Mouse (Mus musculus): Measurements from ENCODE around the gene Hoxb7.

The Hoxb7 gene

GRCm38 (mm10) chr11:96268031-96268745, 18.2 kb upstream of the Hoxb7 start:
- DNase-seq (ENCODE audit: low spot score): no peak

GRCm38 (mm10) chr11:96269869-96270268, 16.6 kb upstream of the Hoxb7 start:
- peak; percentile 53 for DNase-seq (ENCODE audit: low spot score)

- DNase-seq (ENCODE audit: low spot score): no peak
These were observed 15.4 kb upstream of the Hoxb7 start, which contains the start of gene Hoxb9 for GRCm38 (mm10) chr11:96270996-96271540. Gene Hoxb9, plus strand, starts transcription at chr11:96271457.

GRCm38 (mm10) chr11:96271541-96272011, 14.8 kb upstream of the Hoxb7 start:
- DNase-seq (ENCODE audit: low spot score): peak; percentile 75

- no peak for DNase-seq (ENCODE audit: low spot score)
These were observed 14.2 kb upstream of the Hoxb7 start for GRCm38 (mm10) chr11:96272024-96272921.

- no peak for DNase-seq (ENCODE audit: low spot score)
These were observed 12.0 kb upstream of the Hoxb7 start for GRCm38 (mm10) chr11:96274428-96274827.

- DNase-seq (ENCODE audit: low spot score): no peak
These were observed 10.5 kb upstream of the Hoxb7 start for GRCm38 (mm10) chr11:96275896-96276295.

GRCm38 (mm10) chr11:96277151-96278044, 9.0 kb upstream of the Hoxb7 start:
- no peak for DNase-seq (ENCODE audit: low spot score)

GRCm38 (mm10) chr11:96278324-96278723, 8.1 kb upstream of the Hoxb7 start:
- DNase-seq (ENCODE audit: low spot score): no peak

- peak; percentile 87 for DNase-seq (ENCODE audit: low spot score)
These were observed 7.7 kb upstream of the Hoxb7 start for GRCm38 (mm10) chr11:96278773-96279172.

- DNase-seq (ENCODE audit: low spot score): no peak
These were observed 6.8 kb upstream of the Hoxb7 start for GRCm38 (mm10) chr11:96279421-96280233.

GRCm38 (mm10) chr11:96280399-96281378, 5.7 kb upstream of the Hoxb7 start:
- DNase-seq (ENCODE audit: low spot score): no peak

- DNase-seq (ENCODE audit: low spot score): no peak
These were observed 5.0 kb upstream of the Hoxb7 start for GRCm38 (mm10) chr11:96281396-96281795.

GRCm38 (mm10) chr11:96281855-96282570, 4.4 kb upstream of the Hoxb7 start, which contains the start of gene Hoxb8:
Gene Hoxb8, plus strand, starts transcription at chr11:96281905.
- DNase-seq (ENCODE audit: low spot score): no peak

- DNase-seq (ENCODE audit: low spot score): no peak
These were observed 3.5 kb upstream of the Hoxb7 start for GRCm38 (mm10) chr11:96282795-96283430.

GRCm38 (mm10) chr11:96284041-96284749, 2.2 kb upstream of the Hoxb7 start:
- peak; percentile 58 for DNase-seq (ENCODE audit: low spot score)

All from urinary bladder, postnatal 14 days (tissue).